Mouse (Mus musculus): ENCODE measurements around the gene Fam19a2. TPM values are rescaled to one million over a fixed set of nuclear protein-coding genes. Genes with fewer than 3 reads are reported as not detected.

The Fam19a2 gene
- 10 to 100 TPM; 66.6 to 74.9 TPM for total RNA-seq (2021)

- intact Hi-C loops (cut with DNase I): no loop called here
Measured at GRCm38 (mm10) chr10:123263876-123264309, at the start of gene Fam19a2. Gene Fam19a2, plus strand, starts transcription at chr10:123263996.

GRCm38 (mm10) chr10:123222785-123223184 lies 41.0 kb upstream of the Fam19a2 start:
- DNase-seq (ENCODE audit: low spot score in 2 of 2): no peak
- intact Hi-C loops (cut with DNase I): no loop called here

More at GRCm38 (mm10) chr10:123263876-123264309, at the start of gene Fam19a2:
- DNase-seq (ENCODE audit: low spot score in 2 of 2): peak; percentile 60 to 69

GRCm38 (mm10) chr10:123229420-123229819 lies 34.4 kb upstream of the Fam19a2 start:
- intact Hi-C loops (cut with DNase I): no loop called here
- DNase-seq (ENCODE audit: low spot score in 2 of 2): no peak

- no peak for DNase-seq (ENCODE audit: low spot score in 2 of 2)
- intact Hi-C loops (cut with DNase I): no loop called here
Measured at GRCm38 (mm10) chr10:123248063-123248462, 15.7 kb upstream of the Fam19a2 start.

GRCm38 (mm10) chr10:123251904-123252303 lies 11.9 kb upstream of the Fam19a2 start:
- DNase-seq (ENCODE audit: low spot score in 2 of 2): no peak
- intact Hi-C loops (cut with DNase I): no loop called here

- intact Hi-C loops (cut with DNase I): no loop called here
- no peak for DNase-seq (ENCODE audit: low spot score in 2 of 2)
Measured at GRCm38 (mm10) chr10:123254299-123254698, 9.5 kb upstream of the Fam19a2 start.

- intact Hi-C loops (cut with DNase I): no loop called here
- DNase-seq (ENCODE audit: low spot score in 2 of 2): no peak
Measured at GRCm38 (mm10) chr10:123255674-123256348, 8.0 kb upstream of the Fam19a2 start.

GRCm38 (mm10) chr10:123264461-123265191 lies 830 bp downstream of the Fam19a2 start:
- peak; percentile 71 to 76 for DNase-seq (ENCODE audit: low spot score in 2 of 2)
- intact Hi-C loops (cut with DNase I): no loop called here

- intact Hi-C loops (cut with DNase I): no loop called here
- DNase-seq (ENCODE audit: low spot score in 2 of 2): peak; percentile 35 to 37
Measured at GRCm38 (mm10) chr10:123265241-123265790, 1.5 kb downstream of the Fam19a2 start.

- DNase-seq (ENCODE audit: low spot score in 2 of 2): peak; percentile 28
- intact Hi-C loops (cut with DNase I): no loop called here
Measured at GRCm38 (mm10) chr10:123268568-123268967, 4.8 kb downstream of the Fam19a2 start.

- no peak for DNase-seq (ENCODE audit: low spot score in 2 of 2)
- intact Hi-C loops (cut with DNase I): no loop called here
Measured at GRCm38 (mm10) chr10:123274554-123274953, 10.8 kb downstream of the Fam19a2 start.

GRCm38 (mm10) chr10:123307300-123307699 lies 43.5 kb downstream of the Fam19a2 start:
- DNase-seq (ENCODE audit: low spot score in 2 of 2): no peak
- intact Hi-C loops (cut with DNase I): no loop called here

- no peak for DNase-seq (ENCODE audit: low spot score in 2 of 2)
- intact Hi-C loops (cut with DNase I): no loop called here
Measured at GRCm38 (mm10) chr10:123326271-123326670, 62.5 kb downstream of the Fam19a2 start.

- DNase-seq (ENCODE audit: low spot score in 2 of 2): no peak
- intact Hi-C loops (cut with DNase I): no loop called here
Measured at GRCm38 (mm10) chr10:123341280-123341679, 77.5 kb downstream of the Fam19a2 start.

- intact Hi-C loops (cut with DNase I): no loop called here
- DNase-seq (ENCODE audit: low spot score in 2 of 2): peak; percentile 44 to 46
Measured at GRCm38 (mm10) chr10:123342591-123343236, 78.9 kb downstream of the Fam19a2 start.

- no peak for DNase-seq (ENCODE audit: low spot score in 2 of 2)
- intact Hi-C loops (cut with DNase I): no loop called here
Measured at GRCm38 (mm10) chr10:123346301-123346700, 82.5 kb downstream of the Fam19a2 start.

- intact Hi-C loops (cut with DNase I): no loop called here
- DNase-seq (ENCODE audit: low spot score in 2 of 2): no peak
Measured at GRCm38 (mm10) chr10:123353667-123354066, 89.9 kb downstream of the Fam19a2 start.

- intact Hi-C loops (cut with DNase I): no loop called here
- no peak for DNase-seq (ENCODE audit: low spot score in 2 of 2)
Measured at GRCm38 (mm10) chr10:123357010-123357409, 93.2 kb downstream of the Fam19a2 start.

GRCm38 (mm10) chr10:123360492-123360891 lies 96.7 kb downstream of the Fam19a2 start:
- intact Hi-C loops (cut with DNase I): no loop called here
- DNase-seq (ENCODE audit: low spot score in 2 of 2): no peak

GRCm38 (mm10) chr10:123364628-123365027 lies 100.8 kb downstream of the Fam19a2 start:
- intact Hi-C loops (cut with DNase I): no loop called here
- DNase-seq (ENCODE audit: low spot score in 2 of 2): peak in 1 of 2 experiments; percentile 35

Data from left cerebral cortex, postnatal 36 days (tissue).